Mouse (Mus musculus): Measurements from ENCODE around the gene Orm1. TPM values are rescaled to one million over a fixed set of nuclear protein-coding genes. Genes with fewer than 3 reads are reported as not detected.

Orm1 gene
- total RNA-seq, 2 experiments from 2014 or later, result not detected

- no peak for DNase-seq (ENCODE audit: low spot score in 2 of 2)
These were observed 11.7 kb downstream of the Orm1 start, which contains the start of gene Orm3 for GRCm38 (mm10) chr4:63355877-63356665. TSS of gene Orm3 (plus strand) at chr4:63356162.

GRCm38 (mm10) chr4:63356981-63357570, 12.7 kb downstream of the Orm1 start:
- no peak for DNase-seq (ENCODE audit: low spot score in 2 of 2)

GRCm38 (mm10) chr4:63359861-63360260, 15.5 kb downstream of the Orm1 start:
- DNase-seq (ENCODE audit: low spot score in 2 of 2), result no peak

DNA sequence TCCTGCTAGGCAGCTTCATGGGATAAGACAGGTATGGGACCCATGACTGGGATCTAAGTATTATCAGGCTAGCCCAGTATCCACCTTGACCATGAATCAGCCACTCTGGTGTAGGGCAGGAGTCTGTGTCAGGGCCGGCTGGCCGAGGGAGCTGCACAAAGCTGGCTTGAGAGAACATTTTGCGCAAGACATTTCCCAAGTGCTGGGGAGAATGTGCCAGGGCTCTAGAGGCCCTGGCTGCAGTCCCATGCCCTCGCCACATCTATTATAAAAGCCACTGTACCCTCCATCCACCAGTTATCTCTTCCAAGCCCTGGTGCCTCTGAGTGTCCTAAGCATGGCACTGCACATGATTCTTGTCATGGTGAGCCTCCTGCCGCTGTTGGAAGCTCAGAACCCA, 17.8 kb downstream of the Orm1 start, which contains the start of gene Orm2:
Gene Orm2, plus strand, starts transcription at position 300 of the 400 bp plus-strand sequence.
- DNase-seq (ENCODE audit: low spot score in 2 of 2), result no peak

GRCm38 (mm10) chr4:63368577-63368976, 24.2 kb downstream of the Orm1 start:
- DNase-seq (ENCODE audit: low spot score in 2 of 2), result peak; percentile 89 to 95

GRCm38 (mm10) chr4:63370897-63371296, 26.5 kb downstream of the Orm1 start:
- DNase-seq (ENCODE audit: low spot score in 2 of 2), result no peak

GRCm38 (mm10) chr4:63371890-63372289, 27.5 kb downstream of the Orm1 start:
- peak in 1 of 2 experiments; percentile 41 for DNase-seq (ENCODE audit: low spot score in 2 of 2)

GRCm38 (mm10) chr4:63373404-63373803, 29.0 kb downstream of the Orm1 start:
- no peak for DNase-seq (ENCODE audit: low spot score in 2 of 2)

- DNase-seq (ENCODE audit: low spot score in 2 of 2), result no peak
These were observed 30.0 kb downstream of the Orm1 start for GRCm38 (mm10) chr4:63374331-63374730.

- DNase-seq (ENCODE audit: low spot score in 2 of 2), result no peak
These were observed 31.0 kb downstream of the Orm1 start for GRCm38 (mm10) chr4:63375367-63375766.

DNA sequence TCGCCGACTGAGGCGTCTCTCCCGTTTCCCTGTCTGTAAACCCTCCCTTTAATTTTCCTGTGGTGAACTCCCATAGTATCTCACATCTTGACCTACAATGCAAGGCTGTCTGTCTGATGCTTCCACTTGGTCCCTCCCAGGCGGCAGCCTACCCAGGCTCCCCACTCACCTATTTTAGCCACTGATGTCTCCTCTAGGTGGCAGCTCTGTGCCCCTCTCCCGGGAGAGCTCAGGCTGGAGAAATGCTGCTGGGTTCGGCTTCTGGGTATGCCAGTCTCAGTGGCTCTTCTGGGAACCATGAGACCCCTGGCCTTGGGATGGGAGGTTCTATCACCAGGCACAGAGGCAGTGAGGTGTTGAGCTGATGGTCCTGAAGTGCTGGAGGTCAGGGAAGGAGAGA, 33.1 kb downstream of the Orm1 start:
- no peak for DNase-seq (ENCODE audit: low spot score in 2 of 2)

DNA sequence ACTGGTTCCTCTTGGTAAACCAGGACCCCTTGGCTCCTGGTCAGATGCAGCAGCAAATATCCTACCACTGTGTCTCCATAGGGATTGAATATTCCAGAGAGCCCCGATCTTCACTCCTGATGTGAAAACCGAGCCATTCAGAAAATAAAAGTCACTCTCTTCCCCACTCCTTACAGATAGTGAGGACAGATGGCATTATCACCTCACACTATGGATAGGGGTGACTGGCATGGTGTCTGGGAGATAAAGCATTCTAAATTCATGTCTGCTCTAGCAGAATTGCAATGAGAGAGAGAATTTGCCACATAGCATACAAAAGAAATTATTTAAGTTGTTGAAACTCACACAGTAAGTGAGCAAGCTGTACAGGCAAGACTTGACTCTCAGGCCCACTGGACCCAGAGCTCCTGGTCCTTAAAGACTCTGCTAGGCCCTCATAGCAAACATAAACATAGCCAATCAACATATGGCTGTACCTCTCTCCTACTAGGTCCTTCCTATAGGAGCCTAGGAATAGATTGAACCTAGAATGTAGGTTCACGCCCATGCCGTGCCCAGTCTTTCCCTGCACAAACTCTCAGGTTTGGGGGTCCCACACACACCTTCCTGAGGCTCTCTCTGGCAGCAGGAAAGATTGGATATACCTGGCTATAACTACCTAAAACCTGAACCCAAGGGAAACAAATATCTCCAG, 38.5 kb downstream of the Orm1 start:
- no peak for DNase-seq (ENCODE audit: low spot score in 2 of 2)

DNA sequence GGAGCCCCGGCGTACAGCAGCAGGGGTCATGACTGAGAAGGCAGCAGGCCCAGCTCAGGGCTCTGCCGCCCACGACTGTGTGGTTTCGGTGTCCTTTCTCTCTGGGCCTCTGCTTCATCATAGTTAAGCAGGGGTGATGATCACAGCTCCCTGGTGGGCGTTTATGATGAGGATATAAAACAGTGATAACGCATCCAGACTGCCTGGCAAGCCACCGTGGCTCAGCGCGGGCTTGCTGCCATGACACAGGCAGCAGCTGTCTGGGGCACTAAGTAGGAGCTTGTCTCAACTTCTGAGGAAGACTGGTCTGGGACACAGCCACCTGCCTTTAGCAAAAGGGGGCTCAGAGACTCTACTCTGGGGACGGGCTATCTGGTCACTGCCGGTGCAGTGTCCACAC, 39.1 kb downstream of the Orm1 start:
- DNase-seq (ENCODE audit: low spot score in 2 of 2), result no peak

DNA sequence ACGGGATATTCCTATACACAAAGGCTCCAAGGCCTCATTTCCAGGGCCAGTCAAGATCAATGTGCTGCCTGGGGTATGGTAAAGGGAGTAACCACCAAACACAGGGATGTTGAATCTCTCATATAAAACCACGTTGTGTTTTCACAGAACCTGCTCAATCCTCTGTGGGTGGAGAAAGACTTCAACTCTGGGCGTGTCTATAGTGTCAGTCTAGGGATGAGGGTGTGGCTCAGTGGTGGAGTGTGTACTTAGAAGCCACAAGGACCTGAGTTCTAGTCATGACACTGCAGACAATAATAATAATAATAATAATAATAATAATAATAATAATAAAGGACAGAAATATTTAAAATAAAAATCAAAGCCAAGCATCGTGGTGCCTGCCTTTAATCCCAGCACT, 39.9 kb downstream of the Orm1 start:
- no peak for DNase-seq (ENCODE audit: low spot score in 2 of 2)

- DNase-seq (ENCODE audit: low spot score in 2 of 2), result no peak
These were observed 40.9 kb downstream of the Orm1 start for GRCm38 (mm10) chr4:63385253-63385652.

- DNase-seq (ENCODE audit: low spot score in 2 of 2), result no peak
These were observed 41.4 kb downstream of the Orm1 start for GRCm38 (mm10) chr4:63385784-63386183.

DNA sequence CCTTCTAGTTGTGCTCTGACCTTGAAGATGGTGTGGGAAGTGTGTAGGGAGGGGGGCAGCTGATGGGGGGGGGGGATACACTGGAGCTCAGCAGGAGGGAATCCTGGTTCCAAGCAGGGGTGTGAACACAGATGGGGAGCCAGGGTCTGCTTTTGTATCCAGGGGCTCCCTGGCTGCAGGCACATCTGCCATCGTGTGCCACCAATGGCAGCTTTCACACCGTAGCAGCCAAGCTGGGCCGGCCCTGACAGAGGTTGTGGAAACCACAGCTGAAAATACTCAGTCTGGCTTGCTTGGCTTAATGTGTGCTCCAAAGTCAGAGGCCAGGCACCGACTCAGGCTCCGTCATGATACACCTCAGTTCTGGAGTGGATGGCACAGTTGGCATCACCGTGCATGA, 43.7 kb downstream of the Orm1 start:
- DNase-seq (ENCODE audit: low spot score in 2 of 2), result no peak

GRCm38 (mm10) chr4:63389121-63389886, 44.9 kb downstream of the Orm1 start:
- DNase-seq (ENCODE audit: low spot score in 2 of 2), result no peak

DNA sequence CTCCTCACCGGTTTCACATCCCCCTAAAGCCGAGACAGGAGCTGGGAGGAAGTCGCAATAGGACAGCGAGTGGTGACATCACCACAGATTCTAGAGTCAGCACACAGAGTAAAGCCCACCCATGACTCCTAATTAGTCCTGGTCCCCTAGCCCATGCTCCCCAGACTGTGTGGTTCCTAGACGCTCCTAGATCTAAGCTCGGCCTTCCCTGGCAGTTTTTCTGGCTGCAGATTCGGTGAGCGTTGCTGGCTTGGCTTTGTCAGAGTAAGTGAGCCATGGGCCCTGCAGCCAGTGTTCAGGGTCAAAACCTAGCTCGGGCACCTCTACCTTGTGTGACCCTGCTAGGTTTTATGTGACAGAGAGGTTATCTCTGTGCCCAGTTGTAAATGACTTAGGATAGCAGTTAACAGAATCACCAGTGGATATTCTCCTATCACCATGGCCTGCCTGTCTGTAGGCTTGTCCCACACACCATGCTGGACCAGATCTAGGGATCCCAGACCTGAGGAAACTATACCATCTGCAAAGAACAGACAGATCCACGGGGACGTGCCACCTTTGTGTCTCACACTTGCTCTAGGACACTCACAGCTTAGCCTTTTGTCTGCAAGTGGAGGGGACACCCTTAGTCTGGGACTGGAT, 45.6 kb downstream of the Orm1 start:
- DNase-seq (ENCODE audit: low spot score in 2 of 2), result no peak

- no peak for DNase-seq (ENCODE audit: low spot score in 2 of 2)
These were observed 47.0 kb downstream of the Orm1 start for GRCm38 (mm10) chr4:63391322-63391721.

All from left cerebral cortex, adult 18-20 months (tissue).